ENCODE assay signal across 13 mouse cellular contexts in the genomic region with DNA sequence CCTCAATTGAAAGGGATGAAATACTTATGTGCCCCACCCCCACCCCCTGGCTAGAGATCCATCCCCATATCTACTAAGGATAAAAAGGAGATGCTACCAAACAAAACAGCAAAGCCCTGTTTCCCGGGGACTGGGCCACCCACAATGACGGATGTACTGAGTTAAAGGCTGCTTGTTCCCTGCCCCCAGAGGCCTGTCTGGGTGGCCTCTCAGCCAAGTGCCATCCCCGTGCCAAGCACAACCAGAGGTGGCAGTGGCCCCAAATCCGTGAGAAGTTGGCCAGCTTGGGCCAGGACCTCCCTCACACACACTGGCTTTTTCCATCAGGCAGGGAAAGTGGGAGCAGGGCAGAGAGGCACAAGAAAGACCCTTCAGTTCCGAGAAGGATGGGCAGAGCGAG. TPM values are rescaled to one million over a fixed set of nuclear protein-coding genes. Genes with fewer than 3 reads are reported as not detected.
DNase-seq lines count a peak whose midpoint lies in the region; ATAC-seq lines count a peak whose summit lies in the region.
"Had no signal": no experiment of that assay in that cellular context is flagged by ENCODE, and none has a peak within 500 bp of the region (broad histone marks: within the 10 kb centered on the region; RNA-seq: fewer than 3 reads in every experiment).

No protein-coding gene starts in this region.

- DNase-seq in cerebellum, adult 18-20 months: peak; percentile 15 to 17
- DNase-seq in kidney, adult 11 months: no peak
- peak; percentile 37 to 69 for DNase-seq in cerebellum, postnatal 4 days (ENCODE audit: low spot score in 2 of 2)
- DNase-seq: B cell, adult 2 months had no signal

- no peak overlapping the region for H3K9ac ChIP-seq in kidney, embryonic 15.5 days
- H3K9ac ChIP-seq: midbrain, embryonic 15.5 days had no signal

- H3K27me3 ChIP-seq in kidney, embryonic 15.5 days: no peaks in the 10 kb centered on the region
- H3K27me3 ChIP-seq in megakaryocyte, embryonic 14.5 days (replicated peaks): no peaks in the 10 kb centered on the region
- H3K27me3 ChIP-seq: midbrain, embryonic 15.5 days had no signal

- 0 out of 2 replicates have a peak overlapping the region, but pooled peaks have one; percentile 16 for H3K27ac ChIP-seq in kidney, embryonic 15.5 days
- H3K27ac ChIP-seq: midbrain, embryonic 15.5 days had no signal

- peaks cover 71% of the 10 kb centered on the region for H3K4me1 ChIP-seq in kidney, embryonic 15.5 days
- H3K4me1 ChIP-seq in megakaryocyte, embryonic 14.5 days: peaks cover 100% of the 10 kb centered on the region

- no peak overlapping the region for H3K4me3 ChIP-seq in kidney, embryonic 15.5 days (replicated peaks)
- peak overlapping the region; percentile 68 for H3K4me3 ChIP-seq in megakaryocyte, embryonic 14.5 days (replicated peaks)
- H3K4me3 ChIP-seq: midbrain, embryonic 15.5 days had no signal

- 63% methylated on average over 6 of the region's 6 CpGs for WGBS in kidney, embryonic 15.5 days

- 0 out of 2 replicates have a peak, but pooled peaks cover 4% of the 10 kb centered on the region for H3K9me3 ChIP-seq in kidney, embryonic 15.5 days (replicated peaks)
- H3K9me3 ChIP-seq in megakaryocyte, embryonic 14.5 days: 0 out of 2 replicates have a peak, but pooled peaks cover 5% of the 10 kb centered on the region
- H3K9me3 ChIP-seq: midbrain, embryonic 15.5 days had no signal

- ATAC-seq in cerebellum, adult (ENCODE audit: insufficient number of reproducible peaks, low FRiP score, low TSS enrichment): no peak
- no peak for ATAC-seq in kidney, embryonic 15.5 days (replicated peaks; ENCODE audit: low FRiP score)
- no peak for ATAC-seq in megakaryocyte, adult 5-6 weeks (ENCODE audit: poor library complexity, severe bottlenecking)
- no peak for ATAC-seq in monocyte, adult 5-6 weeks (replicated peaks; ENCODE audit: insufficient number of reproducible peaks, low FRiP score, low TSS enrichment, poor library complexity, severe bottlenecking)
- ATAC-seq: intestine, embryonic 16.5 days; lung, postnatal 0 days; midbrain, embryonic 15.5 days had no signal

- no peak overlapping the region for H3K4me2 ChIP-seq in kidney, embryonic 15.5 days
- H3K4me2 ChIP-seq: heart, embryonic 11.5 days; midbrain, embryonic 15.5 days had no signal

- H3K36me3 ChIP-seq in kidney, embryonic 15.5 days: peaks cover 23% of the 10 kb centered on the region
- H3K36me3 ChIP-seq in megakaryocyte, embryonic 14.5 days (replicated peaks; ENCODE audit: low read length): peaks cover 55% of the 10 kb centered on the region
- H3K36me3 ChIP-seq: midbrain, embryonic 15.5 days had no signal

RNA-seq across cellular contexts. Expression of a gene that starts 45.0 kb away (rescaled TPM):
- polyA plus RNA-seq in kidney, embryonic 15.5 days (2015; fragmentation: Nextera tagmentation; extraction: Ambion mirVana): 25.0 and 26.5 TPM in 2 replicates
- polyA plus RNA-seq in megakaryocyte, embryonic 14.5 days (2012; ENCODE audit: insufficient read depth, low replicate concordance): 2.8 and 5.9 TPM in 2 replicates
- 9.1 and 15.0 TPM in 2 replicates for total RNA-seq in megakaryocyte, adult 5-6 weeks (2015)
- 9.7 and 12.7 TPM in 2 replicates for total RNA-seq in megakaryocyte, adult 5-6 weeks (2017)
- 52.0 to 121 TPM (median 56.1 TPM) in 3 replicates for total RNA-seq in monocyte, adult 5-6 weeks (2017)
